Mouse (Mus musculus) WW6 (cell line): ENCODE results near the gene Ccdc89.

Experiments
- DNase-seq: peaks from one replicate; pipeline ENCODE4 v3.0.0-alpha.2; 2013; ENCODE audit warnings: low read depth, low spot score

Gene Ccdc89

GRCm38 (mm10) chr7:90473511-90473910, 47.1 kb downstream of the Ccdc89 start:
- DNase-seq, result no peak

GRCm38 (mm10) chr7:90475793-90476312, 49.5 kb downstream of the Ccdc89 start, which contains the start of gene Tmem126b:
Gene Tmem126b (minus strand): TSS chr7:90476001.
- peak; percentile 93 for DNase-seq

- no peak for DNase-seq
Measured at GRCm38 (mm10) chr7:90476313-90477245, 50.2 kb downstream of the Ccdc89 start, which contains the start of gene Dlg2. Gene Dlg2 (plus strand): TSS chr7:90476672.
